Mouse (Mus musculus): ENCODE results near the gene Plekha7. TPM values are rescaled to one million over a fixed set of nuclear protein-coding genes. Genes with fewer than 3 reads are reported as not detected.
A peak's percentile ranks its signal among the peaks of the same experiment; 100 is the strongest.

Gene Plekha7
- polyA plus RNA-seq, 1 experiment from 2014 or later = 17.9 TPM

- Histone ChIP-seq H3K27ac (ENCODE audit: low read depth, low read length) (no peak overlapping the region), H3K4me1 (replicated peaks; ENCODE audit: control insufficient read depth, insufficient read depth, low read length) (peaks cover 12% of the 10 kb centered on the region), H3K36me3 (ENCODE audit: control insufficient read depth, insufficient read depth, low read length) (no peaks in the 10 kb centered on the region), H3K4me3 (ENCODE audit: low read depth, low read length) (no peak overlapping the region), H3K27me3 (ENCODE audit: control insufficient read depth, insufficient read depth, low read length) (no peaks in the 10 kb centered on the region), H3K4me2 (ENCODE audit: low read depth, low read length, severe bottlenecking) (peak overlapping the region; percentile 29), H3K9me3 (ENCODE audit: control insufficient read depth, low read length) (no peaks in the 10 kb centered on the region), H3K9ac (ENCODE audit: low read length) (no peak overlapping the region)
- WGBS = 15% methylated on average over 10 of the region's 10 CpGs
- peak; percentile 66 for DNase-seq (ENCODE audit: low spot score)
- ATAC-seq (replicated peaks; ENCODE audit: low FRiP score) = peak; percentile 73
Observed at GRCm38 (mm10) chr7:116209926-116210631, 98.1 kb downstream of the Plekha7 start.

GRCm38 (mm10) chr7:116208880-116209279 lies 99.3 kb downstream of the Plekha7 start:
- peaks cover 12% of the 10 kb centered on the region for H3K4me1 ChIP-seq (replicated peaks; ENCODE audit: control insufficient read depth, insufficient read depth, low read length)
- H3K36me3 ChIP-seq (ENCODE audit: control insufficient read depth, insufficient read depth, low read length) = no peaks in the 10 kb centered on the region
- ATAC-seq (replicated peaks; ENCODE audit: low FRiP score) (no peak), DNase-seq (ENCODE audit: low spot score) (no peak)
- H3K4me2 ChIP-seq (ENCODE audit: low read depth, low read length, severe bottlenecking) = no peak overlapping the region
- H3K4me3 ChIP-seq (ENCODE audit: low read depth, low read length) = no peak overlapping the region
- H3K9me3 ChIP-seq (ENCODE audit: control insufficient read depth, low read length) = no peaks in the 10 kb centered on the region
- no peak overlapping the region for H3K9ac ChIP-seq (ENCODE audit: low read length)
- WGBS = 70% methylated on average over 8 of the region's 8 CpGs
- H3K27ac ChIP-seq (ENCODE audit: low read depth, low read length) = no peak overlapping the region
- H3K27me3 ChIP-seq (ENCODE audit: control insufficient read depth, insufficient read depth, low read length) = no peaks in the 10 kb centered on the region

GRCm38 (mm10) chr7:116206806-116207571 lies 101.2 kb downstream of the Plekha7 start:
- H3K4me2 ChIP-seq (ENCODE audit: low read depth, low read length, severe bottlenecking) = no peak overlapping the region
- WGBS = 56% methylated on average over 7 of the region's 7 CpGs
- H3K36me3 ChIP-seq (ENCODE audit: control insufficient read depth, insufficient read depth, low read length) = no peaks in the 10 kb centered on the region
- no peaks in the 10 kb centered on the region for H3K27me3 ChIP-seq (ENCODE audit: control insufficient read depth, insufficient read depth, low read length)
- DNase-seq (ENCODE audit: low spot score) (no peak), ATAC-seq (replicated peaks; ENCODE audit: low FRiP score) (no peak)
- H3K9me3 ChIP-seq (ENCODE audit: control insufficient read depth, low read length) = no peaks in the 10 kb centered on the region
- H3K9ac ChIP-seq (ENCODE audit: low read length) = no peak overlapping the region
- peaks cover 12% of the 10 kb centered on the region for H3K4me1 ChIP-seq (replicated peaks; ENCODE audit: control insufficient read depth, insufficient read depth, low read length)
- H3K27ac ChIP-seq (ENCODE audit: low read depth, low read length) = no peak overlapping the region
- H3K4me3 ChIP-seq (ENCODE audit: low read depth, low read length) = no peak overlapping the region

- WGBS = 86% methylated on average over 2 of the region's 2 CpGs
- no peak for ATAC-seq (replicated peaks; ENCODE audit: low FRiP score)
- H3K4me3 ChIP-seq (ENCODE audit: low read depth, low read length) = no peak overlapping the region
Observed at GRCm38 (mm10) chr7:116205451-116205850, 102.7 kb downstream of the Plekha7 start.

GRCm38 (mm10) chr7:116202033-116202681 lies 106.0 kb downstream of the Plekha7 start:
- no peak overlapping the region for H3K4me2 ChIP-seq (ENCODE audit: low read depth, low read length, severe bottlenecking)
- H3K9me3 ChIP-seq (ENCODE audit: control insufficient read depth, low read length) = no peaks in the 10 kb centered on the region
- no peak overlapping the region for H3K27ac ChIP-seq (ENCODE audit: low read depth, low read length)
- no peak overlapping the region for H3K4me3 ChIP-seq (ENCODE audit: low read depth, low read length)
- H3K4me1 ChIP-seq (replicated peaks; ENCODE audit: control insufficient read depth, insufficient read depth, low read length) = peaks cover 1% of the 10 kb centered on the region; the same call in 1 of the 2 replicates
- WGBS = 66% methylated on average over 10 of the region's 10 CpGs
- no peak overlapping the region for H3K9ac ChIP-seq (ENCODE audit: low read length)
- H3K36me3 ChIP-seq (ENCODE audit: control insufficient read depth, insufficient read depth, low read length) = no peaks in the 10 kb centered on the region
- H3K27me3 ChIP-seq (ENCODE audit: control insufficient read depth, insufficient read depth, low read length) = no peaks in the 10 kb centered on the region
- no peak for ATAC-seq (replicated peaks; ENCODE audit: low FRiP score)
- no peak for DNase-seq (ENCODE audit: low spot score)

More at GRCm38 (mm10) chr7:116205451-116205850, 102.7 kb downstream of the Plekha7 start:
- Histone ChIP-seq H3K4me2 (ENCODE audit: low read depth, low read length, severe bottlenecking) (no peak overlapping the region), H3K36me3 (ENCODE audit: control insufficient read depth, insufficient read depth, low read length) (no peaks in the 10 kb centered on the region), H3K4me1 (replicated peaks; ENCODE audit: control insufficient read depth, insufficient read depth, low read length) (peaks cover 9% of the 10 kb centered on the region), H3K9me3 (ENCODE audit: control insufficient read depth, low read length) (no peaks in the 10 kb centered on the region), H3K27ac (ENCODE audit: low read depth, low read length) (no peak overlapping the region), H3K9ac (ENCODE audit: low read length) (no peak overlapping the region), H3K27me3 (ENCODE audit: control insufficient read depth, insufficient read depth, low read length) (no peaks in the 10 kb centered on the region)
- DNase-seq (ENCODE audit: low spot score) = no peak

GRCm38 (mm10) chr7:116200951-116201351 lies 107.2 kb downstream of the Plekha7 start:
- H3K27me3 ChIP-seq (ENCODE audit: control insufficient read depth, insufficient read depth, low read length) = no peaks in the 10 kb centered on the region
- H3K27ac ChIP-seq (ENCODE audit: low read depth, low read length) = no peak overlapping the region
- H3K4me2 ChIP-seq (ENCODE audit: low read depth, low read length, severe bottlenecking) = no peak overlapping the region
- DNase-seq (ENCODE audit: low spot score) (no peak), ATAC-seq (replicated peaks; ENCODE audit: low FRiP score) (no peak)
- H3K9me3 ChIP-seq (ENCODE audit: control insufficient read depth, low read length) = no peaks in the 10 kb centered on the region
- 95% methylated on average over 1 of the region's 1 CpGs for WGBS
- H3K9ac ChIP-seq (ENCODE audit: low read length) = no peak overlapping the region
- H3K4me1 ChIP-seq (replicated peaks; ENCODE audit: control insufficient read depth, insufficient read depth, low read length) = peaks cover 1% of the 10 kb centered on the region; the same call in 1 of the 2 replicates
- no peaks in the 10 kb centered on the region for H3K36me3 ChIP-seq (ENCODE audit: control insufficient read depth, insufficient read depth, low read length)
- H3K4me3 ChIP-seq (ENCODE audit: low read depth, low read length) = no peak overlapping the region

- Histone ChIP-seq H3K4me2 (ENCODE audit: low read depth, low read length, severe bottlenecking) (no peak overlapping the region), H3K9ac (ENCODE audit: low read length) (no peak overlapping the region), H3K27me3 (ENCODE audit: control insufficient read depth, insufficient read depth, low read length) (no peaks in the 10 kb centered on the region), H3K9me3 (ENCODE audit: control insufficient read depth, low read length) (no peaks in the 10 kb centered on the region), H3K4me3 (ENCODE audit: low read depth, low read length) (no peak overlapping the region), H3K4me1 (replicated peaks; ENCODE audit: control insufficient read depth, insufficient read depth, low read length) (peaks cover 1% of the 10 kb centered on the region; the same call in 1 of the 2 replicates), H3K36me3 (ENCODE audit: control insufficient read depth, insufficient read depth, low read length) (no peaks in the 10 kb centered on the region), H3K27ac (ENCODE audit: low read depth, low read length) (no peak overlapping the region)
- ATAC-seq (replicated peaks; ENCODE audit: low FRiP score) (no peak), DNase-seq (ENCODE audit: low spot score) (no peak)
- WGBS = 85% methylated on average over 2 of the region's 2 CpGs
Observed at GRCm38 (mm10) chr7:116200544-116200943, 107.6 kb downstream of the Plekha7 start.

GRCm38 (mm10) chr7:116198902-116199301 lies 109.3 kb downstream of the Plekha7 start:
- peaks cover 1% of the 10 kb centered on the region; the same call in 1 of the 2 replicates for H3K4me1 ChIP-seq (replicated peaks; ENCODE audit: control insufficient read depth, insufficient read depth, low read length)
- H3K9me3 ChIP-seq (ENCODE audit: control insufficient read depth, low read length) = no peaks in the 10 kb centered on the region
- no peak overlapping the region for H3K9ac ChIP-seq (ENCODE audit: low read length)
- no peak overlapping the region for H3K4me2 ChIP-seq (ENCODE audit: low read depth, low read length, severe bottlenecking)
- ATAC-seq (replicated peaks; ENCODE audit: low FRiP score) = no peak
- no peaks in the 10 kb centered on the region for H3K36me3 ChIP-seq (ENCODE audit: control insufficient read depth, insufficient read depth, low read length)
- no peak for DNase-seq (ENCODE audit: low spot score)
- H3K4me3 ChIP-seq (ENCODE audit: low read depth, low read length) = no peak overlapping the region
- no peak overlapping the region for H3K27ac ChIP-seq (ENCODE audit: low read depth, low read length)
- no peaks in the 10 kb centered on the region for H3K27me3 ChIP-seq (ENCODE audit: control insufficient read depth, insufficient read depth, low read length)
- WGBS = 48% methylated on average over 2 of the region's 2 CpGs

Measured in forebrain, embryonic 11.5 days (tissue).